Mouse (Mus musculus) heart, embryonic 16.5 days (tissue): ENCODE data around the gene Sgsm3. TPM values are rescaled to one million over a fixed set of nuclear protein-coding genes. Genes with fewer than 3 reads are reported as not detected.
"Not testable (repeated sequence)": the region's sequence is repeated elsewhere in the genome, so short reads cannot be mapped to it uniquely, and the experiment has no call there.

ENCODE experiments used
- ATAC-seq: fragments of 200-750 bp; cut with Nextera tagmentation; replicated peaks from 2 replicates; pipeline ENCODE4 v1.8.0; 2017; ENCODE audit warnings: moderate number of reproducible peaks; ENCODE audit not compliant: insufficient read depth, low FRiP score; ENCODE audit errors: extremely low read depth
- H3K27ac ChIP-seq: fragments of 300-500 bp; sonication (generic); 2 replicates; pipeline ENCODE4 v1.5.1; 2014; ENCODE audit warnings: mild to moderate bottlenecking, low read length, control low read depth, moderate library complexity
- H3K27me3 ChIP-seq: fragments of 300-500 bp; sonication (generic); 2 replicates; pipeline ENCODE4 v1.6.1; 2014; ENCODE audit warnings: low read length, mixed read lengths; ENCODE audit not compliant: control insufficient read depth, insufficient read depth
- H3K36me3 ChIP-seq: fragments of 300-500 bp; sonication (generic); 2 replicates; pipeline ENCODE4 v1.6.1; 2014; ENCODE audit not compliant: control insufficient read depth, insufficient read depth
- H3K4me1 ChIP-seq: fragments of 300-500 bp; sonication (generic); 2 replicates; pipeline ENCODE4 v1.6.1; 2014; ENCODE audit warnings: low read length, mixed read lengths; ENCODE audit not compliant: control insufficient read depth, insufficient read depth
- H3K4me2 ChIP-seq: fragments of 300-500 bp; sonication (generic); 2 replicates; pipeline ENCODE4 v1.6.1; 2014; ENCODE audit warnings: low read depth, mild to moderate bottlenecking, control low read depth, low read length
- H3K4me3 ChIP-seq: fragments of 300-500 bp; sonication (generic); 2 replicates; pipeline ENCODE4 v1.5.1; 2014; ENCODE audit warnings: mild to moderate bottlenecking, control low read depth, low read length
- H3K9ac ChIP-seq: fragments of 300-500 bp; sonication (generic); 2 replicates; pipeline ENCODE4 v1.6.1; 2014; ENCODE audit warnings: low read length, control low read depth
- H3K9me3 ChIP-seq: fragments of 300-500 bp; sonication (generic); replicated peaks from 2 replicates; pipeline ENCODE4 v1.6.1; 2016; ENCODE audit warnings: low read length; ENCODE audit not compliant: control insufficient read depth
- WGBS: fragments of 180-500 bp; shearing (Covaris S2); extraction: QIAGEN DNeasy Blood & Tissue Kit; methylation state at CpG from one replicate; pipeline ENCODE4 v1.1.7; 2014; 5-methylcytosine and 5-hydroxymethylcytosine counted together
- polyA plus RNA-seq: library from polyadenylated mRNA; unstranded; fragments of >200 nt; fragmentation: Nextera tagmentation; extraction: Ambion mirVana; gene quantifications from 2 replicates; pipeline ENCODE4 v1.2.1, GENCODE M21; 2015

Sgsm3 gene
- polyA plus RNA-seq: 15.8 and 20.1 TPM in 2 replicates

GRCm38 (mm10) chr15:80977620-80978334 lies at the start of gene Sgsm3:
Gene Sgsm3, plus strand, starts transcription at chr15:80977765.
- H3K9ac ChIP-seq: peak within 1 kb of the TSS; percentile 87
- peak within 1 kb of the TSS; percentile 92 for H3K4me3 ChIP-seq
- peaks cover 12% of the 10 kb centered on the region for H3K4me1 ChIP-seq
- under 1% methylated on average over 67 of the region's 67 CpGs for WGBS
- no peak within 1 kb of the TSS for H3K27ac ChIP-seq
- peak; percentile 84 for ATAC-seq
- H3K36me3 ChIP-seq: no peaks in the 10 kb centered on the region
- H3K27me3 ChIP-seq: no peaks in the 10 kb centered on the region
- H3K9me3 ChIP-seq: no peaks in the 10 kb centered on the region
- H3K4me2 ChIP-seq: peak within 1 kb of the TSS; percentile 91

- WGBS: 77% methylated on average over 20 of the region's 20 CpGs
- Histone ChIP-seq H3K9me3 (no peaks in the 10 kb centered on the region), H3K4me3 (no peak overlapping the region), H3K9ac (no peak overlapping the region), H3K4me2 (no peak overlapping the region), H3K36me3 (peaks cover 45% of the 10 kb centered on the region), H3K27me3 (no peaks in the 10 kb centered on the region), H3K4me1 (no peaks in the 10 kb centered on the region), H3K27ac (no peak overlapping the region)
- no peak for ATAC-seq
Observed at GRCm38 (mm10) chr15:80928811-80929355, 48.7 kb upstream of the Sgsm3 start.

GRCm38 (mm10) chr15:80930048-80930571 lies 47.5 kb upstream of the Sgsm3 start:
- Histone ChIP-seq H3K4me3 (no peak overlapping the region), H3K27me3 (no peaks in the 10 kb centered on the region), H3K4me2 (no peak overlapping the region), H3K9ac (no peak overlapping the region), H3K27ac (no peak overlapping the region), H3K36me3 (peaks cover 35% of the 10 kb centered on the region), H3K4me1 (no peaks in the 10 kb centered on the region), H3K9me3 (no peaks in the 10 kb centered on the region)
- 26% methylated on average over 15 of the region's 16 CpGs for WGBS
- no peak for ATAC-seq

GRCm38 (mm10) chr15:80930676-80931320 lies 46.8 kb upstream of the Sgsm3 start:
- not testable (repeated sequence) for H3K4me2 ChIP-seq, H3K9ac ChIP-seq, H3K4me3 ChIP-seq, H3K4me1 ChIP-seq, H3K27me3 ChIP-seq, ATAC-seq, H3K9me3 ChIP-seq, H3K27ac ChIP-seq
- WGBS: 89% methylated on average over 23 of the region's 23 CpGs
- peaks cover 31% of the 10 kb centered on the region for H3K36me3 ChIP-seq

- H3K27me3 ChIP-seq: no peaks in the 10 kb centered on the region
- H3K4me1 ChIP-seq: no peaks in the 10 kb centered on the region
- H3K27ac ChIP-seq: no peak overlapping the region
- no peaks in the 10 kb centered on the region for H3K9me3 ChIP-seq
- H3K4me2 ChIP-seq: no peak overlapping the region
- H3K36me3 ChIP-seq: peaks cover 27% of the 10 kb centered on the region
- ATAC-seq: no peak
- H3K4me3 ChIP-seq: no peak overlapping the region
- no peak overlapping the region for H3K9ac ChIP-seq
- 86% methylated on average over 9 of the region's 9 CpGs for WGBS
Observed at GRCm38 (mm10) chr15:80931345-80931960, 46.1 kb upstream of the Sgsm3 start.

- WGBS: 86% methylated on average over 5 of the region's 5 CpGs
- Histone ChIP-seq H3K27me3 (no peaks in the 10 kb centered on the region), H3K9ac (no peak overlapping the region), H3K36me3 (peaks cover 8% of the 10 kb centered on the region), H3K4me2 (no peak overlapping the region), H3K4me1 (no peaks in the 10 kb centered on the region), H3K27ac (no peak overlapping the region), H3K9me3 (no peaks in the 10 kb centered on the region), H3K4me3 (no peak overlapping the region)
- no peak for ATAC-seq
Observed at GRCm38 (mm10) chr15:80934841-80935240, 42.7 kb upstream of the Sgsm3 start.

- Histone ChIP-seq H3K27me3 (no peaks in the 10 kb centered on the region), H3K4me3 (no peak overlapping the region), H3K9ac (no peak overlapping the region), H3K9me3 (no peaks in the 10 kb centered on the region), H3K36me3 (peaks cover 8% of the 10 kb centered on the region), H3K4me2 (no peak overlapping the region), H3K4me1 (no peaks in the 10 kb centered on the region), H3K27ac (no peak overlapping the region)
- WGBS: 52% methylated on average over 3 of the region's 3 CpGs
- no peak for ATAC-seq
Observed at GRCm38 (mm10) chr15:80936686-80937085, 40.9 kb upstream of the Sgsm3 start.

GRCm38 (mm10) chr15:80938615-80939014 lies 39.0 kb upstream of the Sgsm3 start:
- peaks cover 2% of the 10 kb centered on the region for H3K36me3 ChIP-seq
- H3K9ac ChIP-seq: no peak overlapping the region
- no peaks in the 10 kb centered on the region for H3K4me1 ChIP-seq
- H3K4me2 ChIP-seq: no peak overlapping the region
- 74% methylated on average over 4 of the region's 4 CpGs for WGBS
- H3K27me3 ChIP-seq: no peaks in the 10 kb centered on the region
- no peak overlapping the region for H3K27ac ChIP-seq
- no peak overlapping the region for H3K4me3 ChIP-seq
- H3K9me3 ChIP-seq: no peaks in the 10 kb centered on the region
- ATAC-seq: no peak
